Mouse (Mus musculus) heart, adult 10 weeks (tissue): ENCODE results near the gene Esp23. TPM values are rescaled to one million over a fixed set of nuclear protein-coding genes. Genes with fewer than 3 reads are reported as not detected.

Source experiments
- polyA plus RNA-seq: library from polyadenylated mRNA; stranded (reverse); fragments of 350-450 nt; fragmentation: Illumina TruSeq; extraction: RNeasy Lipid Tissue Mini Kit (QIAGEN cat#74804); gene quantifications from one replicate; pipeline ENCODE4 v1.2.3, GENCODE M21; 2014; ENCODE audit warnings: low read depth, low replicate concordance

Esp23 gene
- polyA plus RNA-seq = not detected

GRCm38 (mm10) chr17:39076937-39077336, at the start of gene Esp23:
TSS of gene Esp23 (minus strand) at chr17:39077037.

GRCm38 (mm10) chr17:39095034-39095433, 18.2 kb upstream of the Esp23 start, which contains the start of gene Esp22:
TSS of gene Esp22 (plus strand) at chr17:39095334.

DNA sequence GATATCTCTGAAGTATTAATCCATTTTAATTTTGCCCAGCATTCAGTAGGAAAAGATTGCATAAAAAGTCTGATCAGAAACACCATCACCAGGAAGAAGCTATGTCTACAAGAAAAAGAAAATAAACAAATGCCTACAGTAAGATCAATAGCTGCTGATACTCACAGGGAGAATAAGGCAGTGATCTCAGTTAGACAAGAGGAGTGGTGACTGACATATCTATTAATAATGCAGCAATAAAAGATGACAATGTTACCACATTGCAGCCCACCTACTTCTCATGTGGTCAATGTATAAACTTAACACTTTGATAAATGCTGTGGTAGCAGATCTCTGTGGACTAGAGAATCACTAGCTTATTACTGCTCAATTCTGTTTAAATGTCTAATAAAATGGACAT, 33.6 kb downstream of the Esp23 start, which contains the start of gene Gm21903:
Gm21903 (minus strand) TSS at position 101 of the 400 bp plus-strand sequence.

DNA sequence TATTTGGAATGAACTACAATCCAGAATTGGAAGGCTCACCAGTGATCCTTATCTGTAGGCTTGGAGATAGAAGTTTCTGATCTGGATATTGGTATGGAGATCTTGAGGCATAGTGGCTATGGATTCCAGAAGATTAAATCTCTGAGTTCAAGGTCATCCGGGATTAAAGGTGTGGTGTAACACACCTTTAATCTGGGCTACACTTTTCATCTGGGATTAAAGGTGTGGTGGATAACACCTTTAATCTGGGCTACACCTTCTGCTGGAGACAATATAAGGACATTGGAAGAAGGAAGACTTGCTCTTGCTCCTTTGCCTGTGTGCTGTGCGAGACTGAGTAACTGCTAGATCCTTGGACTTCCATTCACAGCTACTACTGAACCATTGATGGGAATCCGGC, 40.4 kb downstream of the Esp23 start, which contains the start of gene Esp24:
Esp24 (plus strand) TSS at position 301 of the 400 bp plus-strand sequence.

Other genes starting within 250 kb of the Esp23 start
- not detected for gene Esp24, start 40.3 kb downstream of the Esp23 start, polyA plus RNA-seq
- not detected for gene Gm21903, start 33.7 kb downstream of the Esp23 start, polyA plus RNA-seq
- gene Esp22, start 18.3 kb upstream of the Esp23 start, polyA plus RNA-seq = not detected